Mouse (Mus musculus) heart, adult 18-20 months (tissue): ENCODE measurements around the gene Nxn. TPM values are rescaled to one million over a fixed set of nuclear protein-coding genes. Genes with fewer than 3 reads are reported as not detected.
A peak's percentile ranks its signal among the peaks of the same experiment; 100 is the strongest.

Source experiments
- DNase-seq, 2 experiments: peaks; one replicate each; pipeline ENCODE4 v3.0.0; 2021 to 2022; ENCODE audit warnings: mixed read lengths in 1 of 2
- total RNA-seq, 2 experiments: library from RNA; stranded (reverse); gene quantifications; 2 replicates each; pipeline ENCODE4 v1.2.3; 2021

The Nxn gene
- total RNA-seq, 2 experiments from 2014 or later = 13.5 to 17.8 TPM

DNA sequence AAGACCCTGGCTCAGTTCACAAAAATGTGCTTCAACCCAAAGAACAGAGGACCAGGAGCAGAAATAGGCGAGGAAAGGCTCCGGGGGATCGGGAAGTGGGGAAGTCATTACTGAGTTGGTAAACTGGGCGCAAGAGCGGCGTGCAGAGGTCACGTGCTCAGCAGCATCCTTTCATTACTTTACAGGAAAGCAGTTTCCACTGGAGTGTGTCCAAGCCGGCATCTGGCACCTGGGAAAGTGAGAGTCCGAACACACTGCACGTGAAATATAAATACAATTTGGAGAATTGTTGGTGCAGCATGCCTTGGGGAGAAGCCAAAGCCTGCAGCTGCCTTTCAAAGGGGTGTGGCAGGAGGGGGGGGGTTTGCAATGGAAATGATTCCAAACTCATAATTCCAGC is 2.5 kb upstream of the Nxn start:
- DNase-seq = no peak

DNA sequence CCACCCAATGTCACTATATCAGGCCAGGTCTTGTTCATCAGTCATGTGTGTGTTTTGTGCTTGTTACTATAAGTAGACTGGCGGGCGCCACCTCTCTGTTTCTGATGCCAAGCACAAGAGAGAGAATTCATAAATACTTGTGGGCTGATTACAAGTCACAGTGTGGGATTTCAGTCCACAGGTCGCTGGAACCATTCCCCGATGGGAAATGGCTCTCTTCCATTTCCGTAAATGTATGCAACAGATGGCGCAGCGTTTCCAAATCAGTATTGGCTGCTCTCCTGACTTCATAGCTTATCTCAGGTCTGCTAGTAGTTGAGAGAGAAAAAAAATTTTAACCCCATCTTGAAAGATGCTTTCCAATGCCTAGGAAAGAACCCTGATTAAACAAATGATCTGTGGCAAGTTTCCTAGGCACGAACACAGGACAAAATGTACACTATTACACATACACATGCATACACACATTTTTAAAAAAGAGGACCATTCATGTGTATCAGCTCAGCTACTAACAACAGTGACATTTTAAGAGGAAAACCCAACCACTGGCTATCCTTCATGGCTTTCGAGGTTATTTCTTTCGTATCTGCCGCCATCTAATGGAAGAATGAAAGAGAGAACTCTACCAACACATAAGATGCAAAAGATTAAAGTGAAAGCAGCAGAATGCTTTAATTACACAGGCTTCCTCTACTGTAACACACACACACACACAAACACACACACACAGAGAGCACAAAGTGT is 819 bp upstream of the Nxn start:
- DNase-seq = peak; percentile 60 to 68

DNA sequence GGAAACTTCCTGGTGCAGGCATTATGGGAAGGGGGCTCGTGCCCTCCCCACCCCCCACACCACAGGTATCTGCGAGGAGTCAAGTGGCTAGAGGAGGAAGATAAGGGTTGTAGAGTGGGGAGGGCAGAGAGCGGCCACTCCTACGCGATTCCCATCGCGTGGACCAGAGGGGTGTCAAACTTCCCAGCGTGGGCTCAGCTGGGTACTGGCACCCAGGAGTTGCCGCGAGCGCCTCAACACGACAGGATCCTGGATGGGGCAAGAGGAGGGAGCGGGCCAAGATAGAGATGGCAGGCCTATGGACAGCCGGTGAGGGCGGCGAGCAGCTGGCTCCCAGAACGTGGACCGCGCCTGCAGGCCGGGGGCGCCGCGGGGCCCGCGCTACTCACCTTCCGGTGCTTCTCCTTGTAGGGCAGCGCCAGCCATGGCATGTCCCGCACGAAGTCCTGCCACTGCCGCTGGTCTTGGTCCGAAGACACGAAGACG is 585 bp downstream of the Nxn start:
- DNase-seq = no peak

DNA sequence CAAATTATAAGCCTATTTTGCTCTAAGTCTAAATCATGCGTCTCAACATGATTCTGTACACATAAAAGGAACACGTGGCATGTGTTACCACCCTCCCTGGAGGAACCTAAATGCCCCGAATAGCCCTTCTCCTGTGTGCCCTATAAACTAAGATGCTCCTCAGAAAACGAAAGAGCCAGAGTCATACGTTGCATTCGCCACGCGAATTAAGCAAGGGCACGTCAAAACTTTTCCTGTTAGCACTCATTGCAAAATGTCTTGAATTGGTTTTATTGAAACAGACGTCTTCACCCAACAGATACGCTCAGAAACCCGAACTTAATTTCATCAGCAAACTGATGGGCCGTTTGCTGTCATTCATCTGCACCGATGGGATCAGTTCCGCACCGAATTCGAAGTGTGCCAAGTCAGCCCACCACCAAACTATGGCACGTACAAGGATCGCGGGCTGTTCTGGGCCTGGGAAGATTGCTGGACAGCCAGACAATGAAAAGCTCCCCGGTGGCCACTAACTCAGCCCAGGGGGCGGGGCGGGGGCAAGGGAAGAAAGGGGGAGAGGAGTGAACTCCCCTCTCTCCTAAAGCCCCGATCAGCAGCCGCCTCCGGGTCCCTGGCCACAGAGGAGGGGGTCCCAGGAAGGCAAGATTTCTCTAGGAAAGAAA is 1.2 kb downstream of the Nxn start:
- DNase-seq = peak; percentile 48 to 60

DNA sequence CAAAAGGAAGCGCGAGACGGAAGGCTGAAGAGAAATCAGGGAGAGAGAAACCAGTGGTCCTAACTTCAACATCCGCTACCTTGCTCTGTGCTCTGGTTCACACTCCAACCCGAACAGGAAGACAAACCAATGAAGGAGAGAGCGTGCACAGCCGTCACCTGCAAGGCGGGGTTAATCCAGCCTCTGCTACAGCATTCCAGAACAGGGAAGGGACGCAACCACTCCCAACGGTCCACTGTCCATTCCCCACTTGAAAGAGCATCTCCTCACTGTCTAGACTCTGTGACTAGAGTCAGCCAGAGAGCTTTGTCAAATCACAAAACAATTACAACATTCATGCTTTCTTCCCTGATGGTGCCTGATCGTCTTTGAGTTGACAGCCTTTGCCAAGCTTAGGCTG is 5.9 kb downstream of the Nxn start:
- no peak for DNase-seq

DNA sequence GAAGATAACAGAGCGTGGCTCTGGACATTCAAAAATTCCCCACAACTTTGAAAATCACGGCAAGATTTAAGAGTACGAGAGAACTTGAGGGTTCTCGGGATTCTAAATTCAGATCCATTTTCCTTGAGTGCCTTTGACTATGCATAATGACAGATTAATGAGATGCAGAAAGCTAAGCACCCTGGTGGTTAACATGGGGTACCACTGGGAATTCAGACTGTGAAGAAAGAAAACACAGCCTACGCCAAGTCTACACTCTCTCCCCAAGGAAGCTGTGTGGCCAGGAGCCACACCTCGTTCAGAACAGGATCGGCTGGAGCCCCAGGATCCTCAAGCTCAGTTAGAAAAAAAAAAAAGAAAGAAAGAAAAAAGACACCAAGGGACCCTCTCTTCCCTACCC is 6.4 kb downstream of the Nxn start:
- DNase-seq = no peak

DNA sequence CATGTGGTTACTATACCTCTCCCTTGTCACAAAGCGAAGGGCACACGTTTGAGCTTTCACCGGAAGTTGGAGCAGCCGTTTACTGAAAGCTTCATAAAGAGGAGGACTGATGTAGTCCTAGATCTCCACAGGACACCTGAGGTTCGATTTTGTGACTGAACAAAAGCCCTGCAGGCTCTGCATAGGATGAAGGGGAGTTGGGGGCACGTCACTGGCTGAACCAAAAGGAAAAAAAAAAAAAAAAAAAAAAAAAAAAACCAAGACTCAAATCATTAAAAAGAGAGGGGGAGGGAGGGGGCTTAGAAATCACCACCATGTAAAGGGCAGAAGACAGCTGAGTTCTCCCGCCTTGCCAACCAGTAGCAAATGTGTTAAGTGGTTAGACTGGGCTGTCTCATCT is 10.2 kb downstream of the Nxn start:
- no peak for DNase-seq

DNA sequence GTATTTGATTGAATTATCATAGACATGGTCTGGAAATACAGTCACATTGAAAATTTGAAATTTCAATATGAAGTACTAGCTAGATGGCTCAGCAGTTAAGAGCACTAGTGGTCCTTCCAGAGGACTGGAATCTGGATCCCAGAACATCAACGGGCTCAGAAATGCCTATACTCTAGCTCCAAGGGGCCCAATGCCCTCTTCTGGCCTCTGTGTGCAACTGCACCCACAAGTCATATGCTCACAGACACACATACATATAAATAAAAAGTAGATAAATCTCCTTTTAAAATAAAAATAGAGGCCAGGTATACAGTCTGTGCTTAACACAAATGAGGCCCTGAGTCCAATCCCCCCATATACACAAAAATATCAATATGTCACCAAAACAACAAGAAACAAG is 11.8 kb downstream of the Nxn start:
- no peak for DNase-seq

DNA sequence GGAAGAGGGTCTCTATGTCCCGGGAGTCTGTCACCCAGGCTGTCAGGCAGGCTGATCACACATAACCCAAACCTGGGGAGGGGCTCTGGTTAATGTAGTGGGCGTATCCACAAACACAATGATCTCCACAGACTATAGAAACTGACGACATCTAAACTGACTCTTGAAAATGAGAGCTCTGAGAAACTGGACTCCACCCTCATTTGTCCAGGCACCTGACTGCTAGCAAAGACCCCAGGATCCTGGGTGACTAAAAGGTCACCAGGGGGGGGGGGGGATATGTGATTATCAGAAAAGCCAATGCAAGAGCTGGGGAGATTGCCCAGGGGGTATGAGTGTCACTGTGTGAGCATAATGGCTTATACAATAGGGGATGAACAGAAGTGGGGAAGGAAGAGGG is 13.2 kb downstream of the Nxn start:
- DNase-seq = no peak

DNA sequence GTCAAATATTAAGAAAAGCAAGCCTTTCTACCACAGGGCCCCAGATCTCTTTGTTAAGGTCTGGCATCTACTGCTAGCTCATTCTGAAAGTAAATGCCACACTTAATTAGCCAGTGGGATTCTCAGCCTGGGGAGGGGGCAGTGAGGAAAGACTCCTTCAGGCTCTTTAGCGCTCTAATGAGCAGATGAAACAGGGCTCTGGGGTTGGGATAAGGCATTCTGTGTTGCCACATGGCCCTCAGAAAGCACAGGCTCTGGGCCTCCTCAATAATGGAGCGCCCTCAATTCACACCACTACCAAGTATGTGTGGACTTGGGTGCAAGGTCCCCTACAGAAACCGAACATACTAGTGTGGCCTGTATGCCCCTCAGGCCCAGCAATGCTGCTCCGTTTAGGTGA is 13.9 kb downstream of the Nxn start:
- no peak for DNase-seq

DNA sequence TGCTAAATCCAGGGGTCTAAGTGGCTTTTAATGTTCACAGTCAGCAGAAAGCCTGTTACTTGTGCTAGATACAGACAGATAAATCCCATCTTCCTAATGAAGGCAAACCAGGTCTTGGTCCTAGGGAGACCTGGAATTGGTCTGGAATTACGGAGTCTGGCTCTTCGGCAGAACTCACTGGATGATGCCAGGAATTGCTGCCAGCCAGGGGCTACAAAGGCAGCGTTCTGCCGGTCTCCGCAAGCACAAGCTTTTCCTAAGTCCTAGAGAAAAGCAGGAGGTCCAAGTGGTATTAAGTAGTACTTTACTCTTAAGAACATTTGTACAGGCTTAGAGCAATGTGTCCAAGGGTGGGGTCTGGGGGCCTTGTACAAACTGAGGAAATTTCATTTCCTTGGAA is 14.6 kb downstream of the Nxn start:
- DNase-seq = no peak

DNA sequence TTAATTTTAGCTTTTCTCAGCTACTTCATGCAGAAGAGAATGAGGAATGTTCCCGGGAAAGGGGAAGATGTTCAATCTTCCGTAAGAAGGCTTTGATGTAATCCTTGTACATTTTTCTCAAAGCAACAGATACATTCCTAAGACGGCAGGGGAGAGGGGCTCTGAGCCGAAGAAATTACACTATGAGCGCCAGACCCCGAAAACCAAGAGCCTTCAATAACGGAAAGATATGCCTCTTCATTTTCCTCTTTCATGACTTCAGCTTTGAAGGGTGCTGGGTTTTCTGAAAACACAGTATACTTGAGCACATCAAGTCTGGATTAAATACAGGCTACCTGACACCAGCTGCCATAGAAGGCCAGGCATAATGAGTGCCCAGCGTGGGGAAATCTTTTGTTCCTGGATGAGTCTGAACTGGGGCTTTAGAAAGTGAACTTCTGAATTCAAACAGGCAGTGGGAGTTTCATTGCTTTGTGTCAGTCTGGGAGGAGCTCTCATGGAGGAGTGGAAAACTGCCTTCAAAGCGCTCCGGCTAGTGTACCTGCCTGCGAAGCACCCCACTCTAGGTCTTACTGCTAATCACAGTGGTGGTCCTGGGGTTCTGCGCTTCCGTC is 16.1 kb downstream of the Nxn start:
- DNase-seq = no peak

DNA sequence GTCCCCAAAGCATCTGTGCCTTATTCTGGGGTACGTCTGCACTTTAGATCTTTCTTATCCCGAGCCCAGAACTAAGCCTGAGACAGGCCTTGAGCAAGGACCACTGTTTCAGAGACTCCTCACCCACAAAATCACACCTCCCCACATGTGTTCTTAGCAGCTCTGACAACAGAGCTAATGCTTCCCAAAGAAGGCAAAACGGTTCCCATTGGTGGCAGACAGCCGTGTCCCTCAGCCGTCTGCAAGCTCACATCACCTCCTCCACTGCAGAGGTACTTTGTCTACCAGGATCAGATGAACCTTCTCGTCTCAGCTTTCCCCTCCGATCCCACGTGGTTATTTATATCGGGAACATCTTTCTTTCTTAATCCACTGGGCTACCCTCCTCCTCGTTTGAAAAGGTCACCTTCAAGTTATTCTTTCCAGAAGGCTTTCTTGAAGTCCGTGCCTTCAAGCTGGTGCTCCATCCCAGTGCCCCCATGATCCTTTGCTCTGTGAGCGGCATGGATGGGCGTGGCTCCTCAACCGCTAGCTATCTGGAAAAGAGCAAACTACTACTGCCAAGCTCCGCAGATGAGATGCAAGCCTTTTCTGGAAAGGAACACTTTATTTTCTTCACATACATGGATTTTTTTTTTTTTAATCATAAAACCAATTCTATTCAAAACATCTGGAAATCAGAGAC is 17.6 kb downstream of the Nxn start:
- peak in 1 of 2 experiments; percentile 17 for DNase-seq

DNA sequence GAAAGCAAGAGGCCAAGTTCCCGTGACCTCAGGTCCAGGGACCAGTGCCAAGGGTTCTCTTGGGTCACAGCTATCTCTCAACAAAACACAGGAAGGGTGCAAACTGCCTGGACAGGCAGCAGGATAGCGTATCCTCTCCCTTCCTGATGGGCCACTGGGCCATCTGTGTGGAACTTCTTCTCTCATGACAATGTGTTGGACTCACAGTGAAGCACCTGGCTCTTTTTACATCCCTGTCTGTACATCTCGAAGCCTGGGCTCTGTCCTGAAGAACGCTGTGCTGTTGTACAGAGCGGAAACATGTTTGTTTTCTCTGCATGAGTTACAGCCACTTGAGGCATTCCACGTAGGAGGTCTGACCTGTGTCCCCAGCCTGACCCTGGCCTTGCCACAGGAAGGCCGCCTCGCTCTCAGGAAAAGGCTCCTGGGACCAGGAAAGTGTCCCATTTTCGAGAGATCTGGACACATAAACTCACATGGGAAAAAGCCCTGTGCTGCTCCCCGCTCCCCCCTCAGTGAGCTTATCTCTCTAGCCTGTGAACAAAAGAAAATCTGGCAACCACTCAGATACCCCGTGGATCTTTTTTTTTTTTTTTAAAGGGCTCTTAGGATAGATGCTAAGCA is 18.9 kb downstream of the Nxn start:
- DNase-seq = peak; percentile 80 to 89

DNA sequence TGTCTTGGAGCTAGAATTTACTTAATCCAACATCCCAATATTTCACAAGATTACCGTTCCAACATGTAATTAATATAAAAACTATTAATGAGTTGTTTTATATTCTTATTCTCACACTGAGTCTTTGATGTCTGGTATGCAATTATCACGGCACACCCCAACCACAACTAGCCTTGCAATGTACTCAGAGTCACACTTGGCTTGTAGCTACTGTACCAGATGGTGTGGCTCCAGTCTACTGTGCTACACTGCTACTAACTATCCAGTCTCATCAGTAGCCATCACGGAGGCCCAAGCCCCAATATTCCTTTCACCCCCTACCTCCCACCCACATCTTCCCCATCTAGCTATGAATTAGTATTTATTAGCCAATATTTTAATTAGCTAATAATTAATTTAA is 22.5 kb downstream of the Nxn start:
- no peak for DNase-seq

DNA sequence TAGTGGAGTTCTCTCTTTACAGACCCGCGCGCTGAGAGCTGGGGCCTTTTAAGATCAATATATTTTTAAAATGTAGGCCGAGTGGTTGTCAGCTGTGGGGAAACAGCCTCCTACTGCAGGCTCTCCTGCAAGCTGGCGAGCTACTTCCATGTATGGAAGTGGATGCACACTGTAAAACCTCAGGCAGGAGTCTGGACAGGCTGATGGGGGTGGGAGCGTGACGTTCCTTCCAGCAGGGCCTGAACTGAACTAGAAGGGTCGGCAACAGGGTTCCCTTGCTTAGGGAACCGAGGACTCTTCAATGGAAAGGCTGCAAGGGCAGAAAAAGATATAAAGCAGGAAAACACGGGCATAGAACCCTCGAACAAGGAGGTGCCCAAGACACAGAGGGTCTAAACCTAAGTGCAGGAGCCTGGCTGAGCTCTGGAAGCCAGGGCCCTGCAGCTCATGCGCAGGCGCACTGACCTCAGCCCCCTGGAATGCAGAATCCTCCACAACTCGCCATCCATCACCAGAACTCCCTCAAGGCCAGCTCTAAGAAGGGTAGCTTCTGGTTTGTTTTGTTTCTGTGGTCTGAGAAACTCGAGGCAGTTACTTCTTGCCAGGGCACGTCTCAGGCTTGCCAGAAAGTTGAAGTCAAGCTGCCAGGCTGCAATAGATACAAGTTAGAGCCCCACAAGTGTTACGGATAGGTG is 24.3 kb downstream of the Nxn start:
- peak; percentile 62 to 76 for DNase-seq

DNA sequence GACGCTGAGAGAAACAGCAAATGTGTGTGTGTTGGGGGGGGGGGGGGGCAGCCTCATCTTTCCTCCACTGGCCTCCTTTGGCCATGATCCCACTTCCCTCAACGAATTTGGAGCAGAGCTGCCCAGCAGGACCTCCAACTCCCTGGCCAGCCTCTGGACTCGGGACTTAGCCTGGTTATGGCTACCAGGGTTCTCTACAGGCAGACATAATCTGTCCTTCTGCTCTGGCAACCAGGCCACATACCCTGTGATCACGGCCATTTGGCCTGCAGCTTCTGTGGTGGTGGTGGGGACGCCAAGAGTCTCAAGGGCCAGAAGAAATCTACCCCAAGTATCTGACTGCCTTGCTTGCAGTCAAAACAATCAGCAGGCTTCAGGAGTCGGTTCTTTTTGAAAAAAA is 26.4 kb downstream of the Nxn start:
- peak; percentile 46 to 67 for DNase-seq

DNA sequence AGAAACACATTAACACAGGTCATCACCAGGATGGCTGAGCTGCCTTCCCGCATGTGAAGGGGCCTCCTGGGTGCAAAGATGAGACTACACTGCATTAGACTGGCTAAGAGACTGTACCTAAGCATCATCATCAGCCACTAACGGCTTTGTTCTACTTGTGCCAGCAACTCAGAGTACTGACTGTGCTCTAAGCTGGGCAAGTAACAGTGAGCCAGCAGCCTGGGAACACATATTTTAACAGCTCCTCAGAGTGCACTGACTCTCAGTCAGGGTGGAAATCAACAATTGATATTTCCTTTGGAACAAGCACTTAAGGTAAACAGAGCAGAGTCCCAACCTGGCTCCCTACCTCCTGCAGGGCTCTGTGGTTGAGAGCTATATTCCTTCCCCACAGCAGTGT is 26.8 kb downstream of the Nxn start:
- peak; percentile 28 to 51 for DNase-seq

DNA sequence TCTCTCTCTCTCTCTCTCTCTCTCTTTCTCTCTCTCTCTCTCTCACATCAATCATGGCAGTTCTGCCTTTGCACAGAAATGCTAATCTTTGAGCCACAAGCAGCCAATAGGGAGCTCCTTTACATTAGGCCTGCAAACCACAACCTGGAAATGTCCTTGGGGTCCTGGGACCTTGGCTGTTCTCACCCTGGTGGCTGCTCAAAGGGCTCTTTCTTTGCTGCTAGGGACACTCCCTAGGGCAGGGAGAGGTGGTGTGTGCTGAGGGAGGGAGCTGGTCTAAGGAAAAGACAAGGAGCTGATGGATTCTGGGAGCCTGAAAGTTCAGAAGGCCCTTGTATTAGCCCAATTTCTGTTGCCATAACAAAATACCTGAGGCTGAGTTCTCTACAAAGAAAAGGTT is 28.4 kb downstream of the Nxn start:
- DNase-seq = no peak

DNA sequence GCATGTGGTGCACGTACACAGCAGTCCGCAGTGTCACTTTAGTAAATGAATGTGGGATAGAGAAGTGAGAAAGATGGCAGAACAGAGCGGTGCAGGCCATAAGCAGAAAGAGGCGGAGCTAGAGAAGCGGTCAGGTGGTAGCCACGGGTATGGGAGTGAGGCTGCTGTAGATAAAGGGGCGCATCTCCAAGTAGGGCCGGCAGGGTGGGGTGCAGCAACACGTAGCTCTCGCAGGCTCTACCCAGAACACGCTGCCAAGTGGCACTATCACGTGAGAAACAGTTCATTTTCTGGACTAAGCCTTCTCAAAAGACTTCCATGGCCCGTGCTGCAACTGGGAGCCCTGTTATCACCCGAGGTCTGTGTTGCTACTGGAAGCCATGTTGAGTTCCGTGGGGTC is 32.2 kb downstream of the Nxn start:
- DNase-seq = no peak

DNA sequence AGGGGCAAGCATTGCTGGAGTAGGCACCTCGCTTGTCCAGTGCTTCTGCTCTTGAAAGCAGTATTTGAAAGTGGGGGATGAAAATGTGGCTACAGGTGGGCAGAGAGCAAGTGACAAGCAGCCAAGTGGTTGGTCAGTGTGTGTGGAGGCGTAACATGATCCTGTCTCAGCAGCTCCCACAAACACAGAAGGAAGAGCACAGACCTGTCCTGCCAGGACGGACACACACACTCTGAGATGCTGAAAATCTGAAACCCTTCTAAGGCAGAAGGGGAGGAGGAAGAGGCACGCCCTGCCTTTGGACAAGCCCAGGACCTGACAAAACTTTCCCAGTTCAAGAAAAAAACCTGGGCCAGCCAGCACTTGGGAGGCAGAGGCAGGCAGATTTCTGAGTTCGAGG is 34.9 kb downstream of the Nxn start:
- no peak for DNase-seq

DNA sequence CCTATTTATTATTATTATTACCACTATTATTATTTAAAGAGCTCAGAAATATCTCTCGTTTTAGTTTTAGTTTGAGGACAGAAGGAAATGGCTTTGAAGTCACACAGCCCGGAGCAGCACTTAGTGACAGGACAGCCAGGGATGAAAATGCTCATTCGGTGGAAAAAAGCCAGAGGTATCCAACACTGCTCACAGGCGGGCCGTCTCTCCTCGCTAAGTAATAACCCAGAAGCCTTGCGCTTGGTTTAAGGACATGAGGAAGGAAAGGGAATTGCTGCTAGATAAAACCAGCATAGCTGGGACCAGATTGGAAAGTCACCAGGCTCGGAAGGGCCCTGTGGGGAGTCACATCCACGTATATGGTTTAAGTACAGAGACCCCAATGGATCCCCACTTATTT is 35.3 kb downstream of the Nxn start:
- peak; percentile 37 to 42 for DNase-seq
